Mouse (Mus musculus): ENCODE measurements at regions not wholly inside any gene's neighbourhood (a gene's known extent, or its start where the extent isn't known, plus 50 kb on each side); places are given as distances from the start of the nearest gene placed in this dataset.

DNA sequence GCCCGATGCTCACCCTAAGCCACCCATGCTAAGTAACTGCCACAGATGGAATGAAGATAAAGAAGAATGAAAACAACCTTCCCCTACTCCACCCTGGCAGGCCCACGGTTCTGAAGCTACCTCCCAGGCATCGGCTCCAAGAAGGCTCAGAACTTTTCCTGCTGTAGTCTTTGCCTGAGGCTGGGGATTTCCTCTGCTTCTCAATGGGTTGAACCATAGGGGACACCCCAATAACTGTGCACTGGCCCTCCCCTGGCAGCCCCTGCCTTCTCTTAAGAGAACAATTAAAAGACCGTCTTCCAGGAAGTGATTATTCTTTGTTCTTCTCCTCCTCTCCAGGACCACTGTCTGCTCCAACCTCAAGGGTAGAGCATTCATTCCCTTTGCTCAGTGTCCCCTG lies 191.9 kb downstream of the Maf start:
- H3K9me3 ChIP-seq (replicated peaks): no peaks in the 10 kb centered on the region
- no peak overlapping the region for H3K9ac ChIP-seq (replicated peaks)
- no peak overlapping the region for H3K4me3 ChIP-seq (replicated peaks)
- 75% methylated on average over 4 of the region's 4 CpGs for WGBS
- H3K27ac ChIP-seq (replicated peaks): no peak overlapping the region
- ATAC-seq (ENCODE audit: low FRiP score): no peak
- H3K4me2 ChIP-seq: no peak overlapping the region
- no peaks in the 10 kb centered on the region for H3K27me3 ChIP-seq (replicated peaks)
- no peaks in the 10 kb centered on the region for H3K4me1 ChIP-seq
- H3K36me3 ChIP-seq: no peaks in the 10 kb centered on the region

DNA sequence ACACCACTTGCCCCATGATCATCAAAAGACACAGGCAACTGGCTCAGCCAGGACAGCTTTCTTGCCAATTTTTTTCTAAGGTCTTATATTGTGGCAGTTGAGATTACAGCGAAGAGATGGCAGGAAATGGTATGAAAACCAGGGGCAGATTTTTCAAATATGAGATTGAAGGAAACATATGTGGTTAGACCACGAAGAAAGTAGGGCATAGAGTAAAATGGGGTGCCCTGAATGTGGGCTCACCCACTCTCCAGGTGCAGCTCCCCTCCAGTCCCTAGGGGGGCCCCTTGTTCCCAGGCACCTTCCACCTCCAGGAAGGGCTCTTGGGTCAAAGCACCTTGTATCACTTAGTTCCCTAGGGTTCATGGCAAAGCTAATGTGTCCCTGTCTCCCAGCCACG lies 193.1 kb downstream of the Maf start:
- H3K9ac ChIP-seq (replicated peaks): no peak overlapping the region
- WGBS: 77% methylated on average over 3 of the region's 3 CpGs
- no peaks in the 10 kb centered on the region for H3K36me3 ChIP-seq
- H3K4me1 ChIP-seq: no peaks in the 10 kb centered on the region
- H3K9me3 ChIP-seq (replicated peaks): no peaks in the 10 kb centered on the region
- no peak for ATAC-seq (ENCODE audit: low FRiP score)
- no peak overlapping the region for H3K4me3 ChIP-seq (replicated peaks)
- no peak overlapping the region for H3K27ac ChIP-seq (replicated peaks)
- H3K27me3 ChIP-seq (replicated peaks): no peaks in the 10 kb centered on the region
- no peak overlapping the region for H3K4me2 ChIP-seq

DNA sequence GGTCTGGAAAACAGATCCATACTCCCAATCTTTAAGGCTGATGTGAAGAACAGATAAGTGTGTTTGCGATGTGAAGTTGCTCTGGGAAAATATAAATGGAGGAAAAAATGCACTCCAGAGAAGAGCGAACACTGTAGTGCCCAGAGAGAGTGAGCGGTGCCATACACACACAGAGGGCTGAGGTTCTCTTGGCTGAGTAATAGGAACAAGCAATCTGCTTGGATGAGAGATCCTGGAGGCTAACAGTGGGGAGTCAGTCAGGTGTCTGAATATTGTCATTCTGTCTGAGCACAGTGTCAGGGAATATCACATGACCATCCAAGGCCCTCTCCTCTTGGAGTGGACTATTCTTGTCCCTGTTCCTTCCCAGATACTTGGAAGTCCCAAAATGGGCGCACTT lies 200.4 kb downstream of the Maf start:
- Histone ChIP-seq H3K4me1 (no peaks in the 10 kb centered on the region), H3K9ac (replicated peaks) (no peak overlapping the region), H3K27ac (replicated peaks) (no peak overlapping the region), H3K4me3 (replicated peaks) (no peak overlapping the region), H3K36me3 (no peaks in the 10 kb centered on the region), H3K9me3 (replicated peaks) (no peaks in the 10 kb centered on the region), H3K4me2 (no peak overlapping the region), H3K27me3 (replicated peaks) (no peaks in the 10 kb centered on the region)
- WGBS: 92% methylated on average over 4 of the region's 4 CpGs
- no peak for ATAC-seq (ENCODE audit: low FRiP score)

DNA sequence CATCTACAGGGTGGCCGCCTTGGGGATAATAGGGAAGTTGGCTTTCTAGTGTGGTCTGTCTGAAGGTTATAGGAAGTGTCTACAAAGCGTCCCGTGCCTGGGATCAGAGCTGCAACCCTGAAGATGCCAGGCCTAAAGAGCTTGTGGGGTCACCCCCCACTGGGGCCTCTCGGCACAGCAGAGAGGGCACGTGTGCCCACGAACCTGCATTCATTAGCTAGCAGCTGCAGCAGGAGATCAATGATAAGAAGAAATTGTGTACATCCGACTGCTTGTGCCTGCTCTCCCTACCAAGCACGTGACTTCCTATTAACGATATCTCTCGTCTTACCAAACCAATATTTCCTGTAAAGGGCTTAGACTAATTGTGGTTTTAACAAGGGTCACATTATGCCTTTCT lies 200.9 kb downstream of the Maf start:
- no peak for ATAC-seq (ENCODE audit: low FRiP score)
- 77% methylated on average over 10 of the region's 10 CpGs for WGBS
- no peaks in the 10 kb centered on the region for H3K9me3 ChIP-seq (replicated peaks)

DNA sequence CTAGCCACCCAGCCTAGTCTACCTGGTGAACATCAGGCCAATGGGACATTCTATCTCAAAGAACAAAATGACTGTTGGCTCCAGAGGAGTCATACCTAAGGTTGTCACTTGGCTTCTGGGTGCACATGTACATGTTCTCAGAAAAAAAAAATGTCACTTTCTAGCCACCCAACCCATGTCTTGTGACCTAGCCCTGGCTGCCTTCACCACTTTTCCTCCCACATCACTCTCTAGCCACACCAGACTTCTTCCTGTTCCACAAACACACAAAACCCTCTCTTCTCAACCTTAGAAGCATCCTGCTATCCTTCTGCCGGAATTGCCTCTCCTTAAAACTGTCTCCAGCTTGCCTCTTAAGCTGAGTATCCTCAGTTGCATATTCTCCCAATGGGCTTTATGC lies 211.6 kb downstream of the Maf start:
- no peak overlapping the region for H3K4me2 ChIP-seq
- H3K36me3 ChIP-seq: no peaks in the 10 kb centered on the region
- 81% methylated on average over 1 of the region's 1 CpGs for WGBS
- no peaks in the 10 kb centered on the region for H3K4me1 ChIP-seq
- H3K27me3 ChIP-seq (replicated peaks): no peaks in the 10 kb centered on the region
- no peak overlapping the region for H3K27ac ChIP-seq (replicated peaks)
- H3K4me3 ChIP-seq (replicated peaks): no peak overlapping the region
- ATAC-seq (ENCODE audit: low FRiP score): no peak
- no peaks in the 10 kb centered on the region for H3K9me3 ChIP-seq (replicated peaks)
- H3K9ac ChIP-seq (replicated peaks): no peak overlapping the region

More for the DNA sequence above, 200.9 kb downstream of the Maf start:
- Histone ChIP-seq H3K36me3 (no peaks in the 10 kb centered on the region), H3K4me3 (replicated peaks) (no peak overlapping the region), H3K4me2 (no peak overlapping the region), H3K4me1 (no peaks in the 10 kb centered on the region), H3K27ac (replicated peaks) (no peak overlapping the region), H3K9ac (replicated peaks) (no peak overlapping the region), H3K27me3 (replicated peaks) (no peaks in the 10 kb centered on the region)

DNA sequence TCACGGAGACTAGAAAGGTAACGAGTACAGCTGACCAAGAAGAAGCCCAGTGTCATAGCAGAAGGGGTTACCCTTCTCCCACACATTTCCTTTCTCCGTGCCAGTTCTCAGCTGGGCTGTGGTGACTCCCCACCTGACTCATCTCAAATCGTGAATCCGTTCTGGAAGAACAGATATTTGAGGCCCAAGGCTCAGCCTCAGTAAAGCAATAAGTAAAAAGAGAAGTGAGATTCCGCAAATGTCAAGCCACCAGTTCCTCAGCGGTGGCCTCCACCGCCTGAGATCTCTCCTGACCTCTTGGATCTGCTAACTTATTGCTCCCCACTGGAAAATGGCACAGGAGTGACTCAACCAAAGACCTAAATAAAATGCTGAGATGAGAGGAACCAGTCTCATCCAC lies 213.2 kb downstream of the Maf start:
- Histone ChIP-seq H3K9me3 (replicated peaks) (no peaks in the 10 kb centered on the region), H3K27ac (replicated peaks) (no peak overlapping the region), H3K4me3 (replicated peaks) (no peak overlapping the region), H3K27me3 (replicated peaks) (no peaks in the 10 kb centered on the region), H3K4me2 (no peak overlapping the region), H3K36me3 (no peaks in the 10 kb centered on the region), H3K4me1 (no peaks in the 10 kb centered on the region), H3K9ac (replicated peaks) (no peak overlapping the region)
- no peak for ATAC-seq (ENCODE audit: low FRiP score)
- WGBS: 93% methylated on average over 8 of the region's 8 CpGs

DNA sequence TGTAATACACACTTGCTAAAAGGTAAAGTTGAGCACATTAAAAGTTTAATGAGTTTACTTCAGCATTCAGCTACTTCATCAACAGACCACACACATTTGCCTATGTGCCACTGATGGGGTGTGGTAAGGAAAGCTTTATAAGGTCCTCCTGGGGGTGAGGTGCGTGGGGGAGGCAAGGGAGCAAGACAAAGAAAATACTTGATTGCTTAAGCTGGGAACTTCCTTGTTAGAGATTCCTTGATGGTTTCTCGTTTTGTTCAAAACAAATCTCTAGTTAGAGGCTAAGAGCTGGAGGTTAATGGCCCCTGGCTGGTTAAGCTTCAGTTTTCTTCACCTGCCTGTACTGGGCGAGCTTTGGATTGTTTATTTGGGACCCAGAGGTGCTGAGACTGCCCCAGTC lies 220.7 kb downstream of the Maf start:
- H3K36me3 ChIP-seq: no peaks in the 10 kb centered on the region
- H3K27ac ChIP-seq (replicated peaks): no peak overlapping the region
- 51% methylated on average over 3 of the region's 3 CpGs for WGBS
- no peak overlapping the region for H3K4me2 ChIP-seq
- H3K4me3 ChIP-seq (replicated peaks): no peak overlapping the region
- no peak for ATAC-seq (ENCODE audit: low FRiP score)
- H3K27me3 ChIP-seq (replicated peaks): no peaks in the 10 kb centered on the region
- no peak overlapping the region for H3K9ac ChIP-seq (replicated peaks)
- H3K9me3 ChIP-seq (replicated peaks): no peaks in the 10 kb centered on the region
- peaks cover 3% of the 10 kb centered on the region; the same call in 1 of the 2 replicates for H3K4me1 ChIP-seq

DNA sequence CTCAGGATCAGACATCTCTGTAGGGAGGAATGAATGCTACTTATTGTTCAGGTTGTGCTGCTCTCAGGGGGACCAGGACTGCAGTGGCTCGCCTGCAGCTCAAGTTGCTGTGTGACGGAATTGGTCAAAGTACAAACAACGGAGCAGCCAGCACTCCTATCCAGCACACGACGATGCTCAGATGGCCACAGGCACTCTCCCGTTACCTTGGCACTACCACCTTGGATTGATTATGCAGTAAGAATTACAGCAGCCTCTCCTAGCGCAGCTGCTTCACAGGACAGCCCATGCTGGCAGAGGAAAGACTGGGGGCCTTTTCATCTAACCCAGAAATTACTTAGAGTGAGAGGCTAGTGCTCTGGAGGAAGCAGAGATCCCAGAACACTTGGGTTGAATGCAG lies 226.5 kb downstream of the Maf start:
- Histone ChIP-seq H3K27me3 (replicated peaks) (no peaks in the 10 kb centered on the region), H3K9ac (replicated peaks) (no peak overlapping the region), H3K36me3 (no peaks in the 10 kb centered on the region), H3K4me1 (no peaks in the 10 kb centered on the region), H3K4me3 (replicated peaks) (no peak overlapping the region), H3K4me2 (no peak overlapping the region), H3K9me3 (replicated peaks) (no peaks in the 10 kb centered on the region), H3K27ac (replicated peaks) (no peak overlapping the region)
- no peak for ATAC-seq (ENCODE audit: low FRiP score)
- 49% methylated on average over 7 of the region's 7 CpGs for WGBS

DNA sequence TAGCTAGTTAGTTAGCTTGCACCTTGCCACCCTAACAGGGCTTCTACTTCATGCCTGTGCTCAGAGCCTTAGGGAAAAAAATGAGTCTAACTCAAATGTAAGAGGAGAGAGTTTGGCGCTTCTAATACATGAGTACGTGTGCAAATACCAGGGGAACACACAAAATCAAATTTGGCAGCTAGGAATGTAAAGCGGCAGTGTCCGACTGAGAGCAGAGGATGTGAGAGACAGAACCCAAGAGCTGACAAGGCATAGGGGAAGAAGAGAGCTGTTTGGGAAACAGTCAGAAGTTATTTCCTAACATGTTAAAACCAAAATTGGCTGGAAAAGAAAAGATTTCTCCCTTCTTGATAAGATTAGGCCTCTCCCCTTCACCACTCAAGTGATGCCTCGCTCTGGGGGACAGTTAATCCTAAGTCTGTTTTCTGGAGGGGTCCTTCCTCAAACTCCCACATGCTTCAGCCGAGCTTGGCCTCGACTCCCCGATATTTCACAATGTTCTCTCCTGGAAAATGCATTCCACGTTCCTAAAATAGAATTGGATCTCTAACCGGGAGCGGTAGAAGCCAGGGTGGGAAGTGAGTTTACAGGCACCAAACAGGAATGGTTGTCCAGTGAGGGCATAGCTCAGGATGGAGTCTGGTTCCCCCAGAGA lies 229.1 kb downstream of the Maf start:
- Histone ChIP-seq H3K9me3 (replicated peaks) (no peaks in the 10 kb centered on the region), H3K4me1 (0 out of 2 replicates have a peak, but pooled peaks cover 3% of the 10 kb centered on the region), H3K4me3 (replicated peaks) (no peak overlapping the region), H3K4me2 (no peak overlapping the region), H3K27me3 (replicated peaks) (no peaks in the 10 kb centered on the region), H3K9ac (replicated peaks) (no peak overlapping the region), H3K27ac (replicated peaks) (no peak overlapping the region), H3K36me3 (no peaks in the 10 kb centered on the region)
- ATAC-seq (ENCODE audit: low FRiP score): no peak
- 89% methylated on average over 11 of the region's 11 CpGs for WGBS

DNA sequence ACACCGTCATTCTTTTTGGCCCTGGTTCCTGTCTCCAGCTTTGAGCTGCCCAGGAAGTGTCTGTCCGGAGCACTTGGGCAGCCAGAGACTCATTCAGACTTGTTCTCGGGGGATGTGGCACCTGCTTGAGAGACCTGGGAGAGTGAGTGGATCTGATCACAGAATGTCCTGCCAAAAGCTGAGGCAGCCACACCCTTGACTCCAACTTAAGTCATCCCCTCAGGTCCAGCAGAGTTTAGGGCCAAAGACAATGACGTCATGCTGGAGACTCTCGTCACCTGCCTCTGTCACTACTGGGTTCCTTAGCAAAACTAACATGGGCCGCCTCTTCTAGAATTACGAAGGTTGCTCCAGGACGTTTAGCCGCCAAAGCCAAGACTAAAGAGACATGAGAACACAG lies 231.5 kb downstream of the Maf start:
- Histone ChIP-seq H3K4me3 (replicated peaks) (no peak overlapping the region), H3K36me3 (no peaks in the 10 kb centered on the region), H3K4me1 (0 out of 2 replicates have a peak, but pooled peaks cover 3% of the 10 kb centered on the region), H3K27me3 (replicated peaks) (no peaks in the 10 kb centered on the region), H3K27ac (replicated peaks) (no peak overlapping the region), H3K4me2 (no peak overlapping the region), H3K9me3 (replicated peaks) (no peaks in the 10 kb centered on the region), H3K9ac (replicated peaks) (no peak overlapping the region)
- ATAC-seq (ENCODE audit: low FRiP score): no peak
- 94% methylated on average over 9 of the region's 9 CpGs for WGBS

DNA sequence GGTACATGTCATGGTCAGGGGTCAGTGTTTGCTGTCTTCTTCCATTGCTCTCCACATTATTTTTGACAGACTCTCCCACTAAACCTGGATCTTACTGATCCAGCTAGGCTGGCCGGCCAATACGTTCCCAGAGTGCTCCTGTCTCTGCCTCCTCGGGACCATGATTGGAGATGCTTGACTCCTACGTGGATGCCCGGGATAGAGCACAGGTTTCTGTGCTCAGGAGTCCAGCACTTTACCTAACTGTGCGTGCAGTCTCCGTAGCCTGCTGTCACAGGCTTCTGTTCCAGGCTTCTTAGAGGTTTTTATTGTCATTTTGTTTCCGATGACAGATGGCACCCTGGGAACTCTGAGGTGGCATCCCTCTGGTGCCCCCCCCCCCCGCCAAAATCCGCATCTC lies 232.4 kb downstream of the Maf start:
- H3K27ac ChIP-seq (replicated peaks): no peak overlapping the region
- no peaks in the 10 kb centered on the region for H3K36me3 ChIP-seq
- H3K9me3 ChIP-seq (replicated peaks): no peaks in the 10 kb centered on the region
- 72% methylated on average over 10 of the region's 10 CpGs for WGBS
- H3K4me3 ChIP-seq (replicated peaks): no peak overlapping the region
- no peak overlapping the region for H3K9ac ChIP-seq (replicated peaks)
- H3K4me2 ChIP-seq: no peak overlapping the region
- H3K4me1 ChIP-seq: 0 out of 2 replicates have a peak, but pooled peaks cover 3% of the 10 kb centered on the region
- ATAC-seq (ENCODE audit: low FRiP score): no peak
- no peaks in the 10 kb centered on the region for H3K27me3 ChIP-seq (replicated peaks)

DNA sequence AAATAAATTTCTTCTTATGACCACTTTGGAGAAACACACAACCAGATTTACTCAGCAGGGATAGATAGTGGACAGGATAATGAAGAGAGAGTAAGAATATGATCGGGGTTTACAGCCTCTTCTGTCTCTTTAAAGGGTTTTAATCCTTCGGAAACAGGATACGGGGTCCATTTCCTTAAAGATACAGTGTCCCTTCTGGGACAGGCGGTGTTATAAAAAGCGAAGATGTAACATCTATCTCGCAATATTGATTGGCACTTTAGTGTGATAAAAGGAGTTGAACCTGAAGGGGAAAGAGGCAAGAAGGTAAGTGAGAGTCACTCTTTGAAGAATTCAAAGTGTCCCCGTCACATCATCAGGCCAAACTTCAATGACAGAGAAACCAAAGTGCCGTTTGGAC lies 233.6 kb downstream of the Maf start:
- Histone ChIP-seq H3K36me3 (no peaks in the 10 kb centered on the region), H3K27ac (replicated peaks) (no peak overlapping the region), H3K9me3 (replicated peaks) (no peaks in the 10 kb centered on the region), H3K4me3 (replicated peaks) (no peak overlapping the region), H3K4me2 (0 out of 2 replicates have a peak overlapping the region, but pooled peaks have one; percentile 5), H3K27me3 (replicated peaks) (no peaks in the 10 kb centered on the region), H3K9ac (replicated peaks) (no peak overlapping the region), H3K4me1 (0 out of 2 replicates have a peak, but pooled peaks cover 3% of the 10 kb centered on the region)
- no peak for ATAC-seq (ENCODE audit: low FRiP score)
- WGBS: 58% methylated on average over 8 of the region's 8 CpGs
